Mouse (Mus musculus) heart, adult 2 months (tissue): ENCODE measurements around the gene Uox.

Experiments
- CTCF ChIP-seq: fragments of 200-600 bp; IDR thresholded peaks from 2 replicates; pipeline ENCODE4 v1.8.1; 2022; ENCODE audit warnings: antibody characterized with exemption, mild to moderate bottlenecking, moderate library complexity
- EP300 ChIP-seq: fragments of 200-500 bp; IDR thresholded peaks from 2 replicates; pipeline ENCODE4 v1.6.1; 2011; ENCODE audit warnings: low read depth, low read length, control low read depth; ENCODE audit not compliant: insufficient read depth
- POLR2A ChIP-seq: fragments of 200-500 bp; IDR thresholded peaks from 2 replicates; pipeline ENCODE4 v1.6.1; 2011; ENCODE audit warnings: mild to moderate bottlenecking, low read depth, low read length, control low read depth; ENCODE audit not compliant: insufficient read depth

- no peak for TF ChIP-seq CTCF
- TF ChIP-seq POLR2A: no peak
- no peak for TF ChIP-seq EP300
Observed at GRCm38 (mm10) chr3:146671121-146671520, 100.9 kb downstream of the Uox start.
